Mouse (Mus musculus) CD4-positive, CD25-positive, alpha-beta regulatory T cell (primary cell): ENCODE measurements around the gene Tlr6. TPM values are rescaled to one million over a fixed set of nuclear protein-coding genes. Genes with fewer than 3 reads are reported as not detected.

ENCODE experiments used
- polyA plus RNA-seq: library from polyadenylated mRNA; unstranded; fragments of 100-300 nt; shearing (Covaris generic); gene quantifications from one replicate; pipeline ENCODE4 v1.2.1, GENCODE M21; 2017

Gene Tlr6
- 6.2 TPM for polyA plus RNA-seq

GRCm38 (mm10) chr5:64959843-64960230, at the start of gene Tlr6:
TSS of gene Tlr6 (minus strand) at chr5:64960097.

GRCm38 (mm10) chr5:64969861-64970771, 10.2 kb upstream of the Tlr6 start, which contains the start of gene Fam114a1:
TSS of gene Fam114a1 (plus strand) at chr5:64970071.

Other genes starting within 250 kb of the Tlr6 start
- gene Klf3, start 156.7 kb downstream of the Tlr6 start, polyA plus RNA-seq, result 355 TPM
- 94.5 TPM for gene Tlr1, start 26.5 kb downstream of the Tlr6 start, polyA plus RNA-seq
- 0.67 TPM for gene Fam114a1, start 10.0 kb upstream of the Tlr6 start, polyA plus RNA-seq
- 18.7 TPM for gene Tmem156, start 132.0 kb upstream of the Tlr6 start, polyA plus RNA-seq
- gene Klhl5, start 147.4 kb upstream of the Tlr6 start, polyA plus RNA-seq, result 14.0 TPM
- 3.7 TPM for gene Wdr19, start 239.6 kb upstream of the Tlr6 start, polyA plus RNA-seq